Mouse (Mus musculus) MEL (cell line): ENCODE measurements around the gene Tanc1. TPM values are rescaled to one million over a fixed set of nuclear protein-coding genes. Genes with fewer than 3 reads are reported as not detected.

ENCODE experiments used
- DNase-seq: peaks from one replicate; pipeline ENCODE4 v3.0.0; 2011; ENCODE audit warnings: low read depth, low spot score
- H3K27ac ChIP-seq: 2 replicates; pipeline ENCODE4 v1.5.1; 2012; ENCODE audit warnings: low read depth, mild to moderate bottlenecking, control low read depth, low read length, moderate library complexity; ENCODE audit not compliant: control insufficient read depth
- H3K27me3 ChIP-seq, 2 experiments: fragments of 150-350 bp in 1 of 2; sonication (generic) in 1 of 2; 2 replicates each; pipeline ENCODE4 v1.6.1; 2012; ENCODE audit warnings: low read length in 2 of 2, mild to moderate bottlenecking in 2 of 2, improper control_type of control experiment in 1 of 2, moderate library complexity in 1 of 2; ENCODE audit not compliant: insufficient read depth in 2 of 2, control insufficient read depth in 1 of 2
- H3K36me3 ChIP-seq, 2 experiments: 2 replicates each; pipeline ENCODE4 v1.6.1; 2012 to 2014; ENCODE audit warnings: low read length in 2 of 2, improper control_type of control experiment in 1 of 2, inconsistent platforms in 1 of 2, mild to moderate bottlenecking in 1 of 2; ENCODE audit not compliant: insufficient read depth in 2 of 2, control insufficient read depth in 1 of 2
- H3K4me1 ChIP-seq, 2 experiments: fragments of 150-350 bp in 1 of 2; sonication (generic) in 1 of 2; 2 replicates each; pipeline ENCODE4 v1.6.1; 2012; ENCODE audit warnings: low read length in 2 of 2, improper control_type of control experiment in 1 of 2, mild to moderate bottlenecking in 1 of 2; ENCODE audit not compliant: insufficient read depth in 2 of 2, control insufficient read depth in 1 of 2
- H3K4me3 ChIP-seq, 2 experiments: fragments of 150-350 bp in 1 of 2; sonication (generic) in 1 of 2; 2 replicates each; pipeline ENCODE4 v1.5.1; 2012; ENCODE audit warnings: low read depth in 2 of 2, low read length in 2 of 2, mild to moderate bottlenecking in 2 of 2, moderate library complexity in 2 of 2, control low read depth in 1 of 2, improper control_type of control experiment in 1 of 2; ENCODE audit not compliant: control insufficient read depth in 1 of 2, insufficient read depth in 1 of 2
- H3K79me2 ChIP-seq: 2 replicates; pipeline ENCODE4 v1.6.1; 2012; ENCODE audit warnings: mild to moderate bottlenecking, low read length, moderate library complexity; ENCODE audit not compliant: control insufficient read depth, poor library complexity, insufficient read depth
- H3K9ac ChIP-seq: 2 replicates; pipeline ENCODE4 v1.6.1; 2012; ENCODE audit warnings: low read depth, mild to moderate bottlenecking, control low read depth, low read length, moderate library complexity; ENCODE audit not compliant: control insufficient read depth, poor library complexity, severe bottlenecking
- H3K9me3 ChIP-seq: fragments of 150-350 bp; sonication (generic); replicated peaks from 2 replicates; pipeline ENCODE4 v1.6.1; 2012; ENCODE audit warnings: mild to moderate bottlenecking, low read length, improper control_type of control experiment, moderate library complexity; ENCODE audit not compliant: insufficient read depth
- BHLHE40 ChIP-seq: IDR thresholded peaks from 2 replicates; pipeline ENCODE4 v1.6.1; 2012; ENCODE audit warnings: low read depth, mild to moderate bottlenecking, inconsistent platforms, low read length, improper control_type of control experiment, borderline replicate concordance
- CTCF ChIP-seq, 3 experiments: IDR thresholded peaks in 2 of 3; conservative IDR thresholded peaks in 1 of 3; 2 replicates each; pipeline ENCODE4 v1.5.1; 2011 to 2012; ENCODE audit warnings: low read length in 3 of 3, low read depth in 2 of 3, mild to moderate bottlenecking in 2 of 3, improper control_type of control experiment in 1 of 3, inconsistent platforms in 1 of 3, mixed read lengths in 1 of 3, moderate library complexity in 1 of 3; ENCODE audit not compliant: control insufficient read depth in 1 of 3, insufficient read depth in 1 of 3, poor library complexity in 1 of 3, severe bottlenecking in 1 of 3
- ELF1 ChIP-seq: IDR thresholded peaks from 2 replicates; pipeline ENCODE4 v1.6.1; 2014; ENCODE audit warnings: low read depth, mild to moderate bottlenecking, inconsistent platforms, low read length, improper control_type of control experiment, moderate library complexity
- EP300 ChIP-seq, 2 experiments: IDR thresholded peaks; 2 replicates each; pipeline ENCODE4 v1.6.1; 2011; ENCODE audit warnings: improper control_type of control experiment in 2 of 2, low read length in 2 of 2, low read depth in 1 of 2, mild to moderate bottlenecking in 1 of 2
- ETS1 ChIP-seq: IDR thresholded peaks from 2 replicates; pipeline ENCODE4 v1.6.1; 2012; ENCODE audit warnings: low read depth, mild to moderate bottlenecking, inconsistent platforms, low read length, improper control_type of control experiment, moderate library complexity
- GATA1 ChIP-seq: IDR thresholded peaks from 2 replicates; pipeline ENCODE4 v1.6.1; 2011; ENCODE audit warnings: low read depth, low read length, improper control_type of control experiment
- JUND ChIP-seq: IDR thresholded peaks from 2 replicates; pipeline ENCODE4 v1.6.1; 2011; ENCODE audit warnings: low read depth, mild to moderate bottlenecking, improper control_type of control experiment, low read length
- MAFK ChIP-seq: IDR thresholded peaks from 2 replicates; pipeline ENCODE4 v1.6.1; 2011; ENCODE audit warnings: low read depth, mild to moderate bottlenecking, low read length, improper control_type of control experiment, borderline replicate concordance
- MAZ ChIP-seq: IDR thresholded peaks from 2 replicates; pipeline ENCODE4 v1.6.1; 2012; ENCODE audit warnings: low read depth, mild to moderate bottlenecking, inconsistent platforms, low read length, improper control_type of control experiment
- MEF2A ChIP-seq: IDR thresholded peaks from 2 replicates; pipeline ENCODE4 v1.6.1; 2014; ENCODE audit warnings: low read depth, mild to moderate bottlenecking, inconsistent platforms, low read length, improper control_type of control experiment; ENCODE audit not compliant: poor library complexity, insufficient replicate concordance, severe bottlenecking; ENCODE audit errors: extremely low read depth
- MXI1 ChIP-seq: IDR thresholded peaks from 2 replicates; pipeline ENCODE4 v1.6.1; 2011; ENCODE audit warnings: mild to moderate bottlenecking, low read depth, low read length, improper control_type of control experiment
- MYB ChIP-seq: IDR thresholded peaks from 2 replicates; pipeline ENCODE4 v1.6.1; 2011; ENCODE audit warnings: mild to moderate bottlenecking, low read depth, low read length, improper control_type of control experiment
- NRF1 ChIP-seq: IDR thresholded peaks from 2 replicates; pipeline ENCODE4 v1.6.1; 2014; ENCODE audit warnings: low read depth, mild to moderate bottlenecking, inconsistent platforms, low read length, improper control_type of control experiment, moderate library complexity; ENCODE audit not compliant: poor library complexity, insufficient read depth, severe bottlenecking
- POLR2A ChIP-seq, 2 experiments: IDR thresholded peaks; 2 replicates each; pipeline ENCODE4 v1.6.1; 2011 to 2012; ENCODE audit warnings: low read length in 2 of 2, mild to moderate bottlenecking in 2 of 2, control low read depth in 1 of 2, improper control_type of control experiment in 1 of 2, low read depth in 1 of 2, moderate library complexity in 1 of 2; ENCODE audit not compliant: control insufficient read depth in 1 of 2, insufficient read depth in 1 of 2, poor library complexity in 1 of 2
- POLR2AphosphoS2 ChIP-seq: IDR thresholded peaks from 2 replicates; pipeline ENCODE4 v1.6.1; 2011; ENCODE audit warnings: low read length, improper control_type of control experiment
- POLR2AphosphoS5 ChIP-seq: IDR thresholded peaks from 2 replicates; pipeline ENCODE4 v1.6.1; 2012; ENCODE audit warnings: low read depth, borderline replicate concordance, mild to moderate bottlenecking, inconsistent platforms, low read length, moderate library complexity, mixed read lengths
- RAD21 ChIP-seq: IDR thresholded peaks from 2 replicates; pipeline ENCODE4 v1.6.1; 2011; ENCODE audit warnings: mild to moderate bottlenecking, low read depth, low read length, improper control_type of control experiment
- RCOR1 ChIP-seq: IDR thresholded peaks from 2 replicates; pipeline ENCODE4 v1.6.1; 2012; ENCODE audit warnings: low read depth, mild to moderate bottlenecking, inconsistent platforms, low read length, improper control_type of control experiment
- SMC3 ChIP-seq: IDR thresholded peaks from 2 replicates; pipeline ENCODE4 v1.6.1; 2011; ENCODE audit warnings: low read depth, low read length, improper control_type of control experiment
- TAL1 ChIP-seq: IDR thresholded peaks from 2 replicates; pipeline ENCODE4 v1.6.1; 2012; ENCODE audit warnings: mild to moderate bottlenecking, inconsistent platforms, low read length, moderate library complexity, mixed read lengths
- ZC3H11A ChIP-seq: IDR thresholded peaks from 2 replicates; pipeline ENCODE4 v1.6.1; 2012; ENCODE audit warnings: low read depth, mild to moderate bottlenecking, inconsistent platforms, low read length, improper control_type of control experiment
- ZNF384 ChIP-seq: IDR thresholded peaks from 2 replicates; pipeline ENCODE4 v1.6.1; 2012; ENCODE audit warnings: low read depth, mild to moderate bottlenecking, inconsistent platforms, low read length, improper control_type of control experiment
- polyA plus RNA-seq, 2 experiments: library from polyadenylated mRNA; stranded (reverse) in 1 of 2; unstranded in 1 of 2; fragments of >175 nt in 1 of 2; fragments of >200 nt in 1 of 2; gene quantifications; 2 replicates each; pipeline versions ENCODE4 v1.2.1 to v1.2.4; 2012; ENCODE audit warnings: low replicate concordance in 2 of 2, low read depth in 1 of 2; ENCODE audit not compliant: insufficient read length in 2 of 2, insufficient read depth in 1 of 2, missing spikeins in 1 of 2
- total RNA-seq: library from RNA; depleted of rRNA; stranded (reverse); fragments of 300-350 nt; gene quantifications from 2 replicates; pipeline ENCODE4 v1.2.3, GENCODE M21; 2012

The Tanc1 gene
- total and polyA plus RNA-seq, 3 experiments = 0.54 to 0.78 TPM; not detected in 1

GRCm38 (mm10) chr2:59821044-59821443, 209.2 kb downstream of the Tanc1 start:
- Histone ChIP-seq H3K9ac (no peak overlapping the region), H3K9me3 (no peaks in the 10 kb centered on the region), H3K27me3 (peaks cover 0 to 4% of the 10 kb centered on the region in 2 experiments; a peak in 1 of 4 replicates), H3K27ac (no peak overlapping the region), H3K36me3 (no peaks in the 10 kb centered on the region), H3K79me2 (no peaks in the 10 kb centered on the region), H3K4me1 (no peaks in the 10 kb centered on the region), H3K4me3 (no peak overlapping the region)
- no peak for DNase-seq
- TF ChIP-seq CTCF (IDR thresholded peaks at IDR 0.05 in 2 of 3, conservative IDR thresholded peaks at IDR 0.05 in 1 of 3; ENCODE audit: control insufficient read depth in 1 of 3, insufficient read depth in 1 of 3, low read depth in 2 of 3, low read length in 3 of 3, poor library complexity in 1 of 3, severe bottlenecking in 1 of 3) = no peak
- no peak for TF ChIP-seq EP300 (IDR thresholded peaks at IDR 0.05; ENCODE audit: low read depth in 1 of 2, low read length in 2 of 2)
- no peak for TF ChIP-seq ELF1
- TF ChIP-seq SMC3 = no peak
- no peak for TF ChIP-seq MAZ
- no peak for TF ChIP-seq BHLHE40
- TF ChIP-seq MAFK = no peak
- TF ChIP-seq POLR2AphosphoS5 = no peak
- no peak for TF ChIP-seq ZNF384
- TF ChIP-seq, all 39 proteins: peak for 0

GRCm38 (mm10) chr2:59824289-59824688, 212.4 kb downstream of the Tanc1 start:
- H3K4me3 ChIP-seq = no peak overlapping the region
- TF ChIP-seq JUND = no peak
- TF ChIP-seq ZNF384 = no peak
- TF ChIP-seq RAD21 = no peak
- no peak for TF ChIP-seq SMC3
- no peak for TF ChIP-seq BHLHE40
- TF ChIP-seq POLR2AphosphoS5 = no peak
- TF ChIP-seq CTCF (IDR thresholded peaks at IDR 0.05 in 2 of 3, conservative IDR thresholded peaks at IDR 0.05 in 1 of 3; ENCODE audit: control insufficient read depth in 1 of 3, insufficient read depth in 1 of 3, low read depth in 2 of 3, low read length in 3 of 3, poor library complexity in 1 of 3, severe bottlenecking in 1 of 3) = no peak
- no peak for TF ChIP-seq POLR2A (IDR thresholded peaks at IDR 0.05; ENCODE audit: control insufficient read depth in 1 of 2, insufficient read depth in 1 of 2, low read depth in 1 of 2, low read length in 2 of 2, poor library complexity in 1 of 2)
- no peak for TF ChIP-seq TAL1
- TF ChIP-seq MXI1 = no peak
- TF ChIP-seq POLR2AphosphoS2 = no peak
- TF ChIP-seq GATA1 = no peak
- no peak for TF ChIP-seq RCOR1
- TF ChIP-seq ZC3H11A = no peak
- TF ChIP-seq MYB = no peak
- TF ChIP-seq MEF2A = no peak
- no peak for TF ChIP-seq ELF1
- TF ChIP-seq ETS1 = no peak
- TF ChIP-seq NRF1 = no peak
- no peaks in the 10 kb centered on the region for H3K9me3 ChIP-seq
- H3K9ac ChIP-seq = no peak overlapping the region
- peaks cover 0 to 4% of the 10 kb centered on the region in 2 experiments; a peak in 1 of 4 replicates for H3K27me3 ChIP-seq
- no peak for DNase-seq
- H3K27ac ChIP-seq = no peak overlapping the region
- H3K79me2 ChIP-seq = no peaks in the 10 kb centered on the region
- H3K36me3 ChIP-seq = no peaks in the 10 kb centered on the region
- no peaks in the 10 kb centered on the region for H3K4me1 ChIP-seq
